Comparison of ENCODE assay signal across 8 mouse cellular contexts in the genomic region with DNA sequence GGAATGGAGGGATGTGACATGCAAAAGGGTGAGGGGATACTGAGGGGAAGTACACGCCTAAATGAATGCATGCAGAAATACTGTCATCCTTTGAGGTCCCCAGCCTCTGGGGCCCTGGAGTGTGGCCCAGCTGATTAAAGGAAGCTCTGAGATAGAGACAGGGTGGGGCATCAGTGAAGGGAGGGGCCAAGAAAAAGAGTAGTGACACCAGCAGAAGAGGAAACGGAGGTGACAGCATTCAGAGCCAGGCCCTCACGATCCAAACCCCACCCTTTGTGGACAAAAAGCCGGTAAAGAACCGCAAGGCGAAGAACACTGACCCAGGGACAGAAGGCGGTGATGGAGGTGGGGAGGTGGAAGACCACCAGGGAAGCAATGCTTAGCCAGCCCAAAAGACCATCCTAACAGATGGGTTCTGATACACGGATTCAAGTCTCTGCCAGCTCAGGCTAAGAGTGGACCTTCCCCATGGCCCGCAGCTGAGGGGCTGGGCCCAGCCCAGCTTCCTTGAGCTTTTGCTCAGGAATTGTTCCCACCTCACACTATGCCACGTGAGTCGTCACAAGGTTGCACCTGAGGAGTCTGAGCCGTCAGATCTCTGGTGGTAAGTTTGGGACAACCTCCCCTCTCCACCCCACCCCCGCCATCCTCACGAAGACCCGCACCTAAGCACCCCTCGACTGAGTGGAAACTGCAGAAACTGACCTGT. TPM values are rescaled to one million over a fixed set of nuclear protein-coding genes. Genes with fewer than 3 reads are reported as not detected.
DNase-seq lines count a peak whose midpoint lies in the region; ATAC-seq lines count a peak whose summit lies in the region.

No protein-coding gene starts in this region.

- no peaks in the 10 kb centered on the region for H3K36me3 ChIP-seq in heart, embryonic 16.5 days (ENCODE audit: control insufficient read depth, insufficient read depth)
- H3K36me3 ChIP-seq in liver, embryonic 16.5 days (ENCODE audit: control insufficient read depth, insufficient read depth) = no peaks in the 10 kb centered on the region
- H3K36me3 ChIP-seq in neural tube, embryonic 13.5 days = no peaks in the 10 kb centered on the region

- ATAC-seq in heart, embryonic 16.5 days (replicated peaks; ENCODE audit: extremely low read depth, insufficient read depth, low FRiP score) = no peak
- ATAC-seq in liver, embryonic 16.5 days (ENCODE audit: low read depth) = peak; percentile 93
- ATAC-seq in neural tube, embryonic 13.5 days (ENCODE audit: low read depth) = no peak

- peak overlapping the region; percentile 40 for H3K4me3 ChIP-seq in heart, embryonic 16.5 days (ENCODE audit: low read length)
- H3K4me3 ChIP-seq in liver, embryonic 16.5 days (ENCODE audit: low read depth, low read length) = peak overlapping the region; percentile 83
- peak overlapping the region; percentile 12 for H3K4me3 ChIP-seq in neural tube, embryonic 13.5 days

- no peaks in the 10 kb centered on the region for H3K27me3 ChIP-seq in heart, embryonic 16.5 days (ENCODE audit: control insufficient read depth, insufficient read depth, low read length)
- no peaks in the 10 kb centered on the region for H3K27me3 ChIP-seq in liver, embryonic 16.5 days (ENCODE audit: control insufficient read depth, insufficient read depth, low read depth, low read length)
- H3K27me3 ChIP-seq in neural tube, embryonic 13.5 days = peaks cover 22% of the 10 kb centered on the region; the same call in 1 of the 2 replicates

- H3K9me3 ChIP-seq in heart, embryonic 16.5 days (replicated peaks; ENCODE audit: control insufficient read depth, low read length) = no peaks in the 10 kb centered on the region
- no peaks in the 10 kb centered on the region for H3K9me3 ChIP-seq in liver, embryonic 16.5 days (replicated peaks; ENCODE audit: control insufficient read depth, low read length)
- no peaks in the 10 kb centered on the region for H3K9me3 ChIP-seq in neural tube, embryonic 13.5 days

- peak overlapping the region; percentile 73 for H3K9ac ChIP-seq in heart, embryonic 16.5 days (ENCODE audit: low read length)
- H3K9ac ChIP-seq in liver, embryonic 16.5 days (ENCODE audit: low read depth, low read length) = peak overlapping the region; percentile 90
- H3K9ac ChIP-seq in neural tube, embryonic 13.5 days = peak overlapping the region; percentile 55

- DNase-seq in thymus, postnatal 0 days (ENCODE audit: low spot score) = peak; percentile 43
- DNase-seq in thymus, adult 18-20 months = no peak
- no peak for DNase-seq in cerebellum, postnatal 25 days
- no peak for DNase-seq in right cerebral cortex, postnatal 4 days
- no peak for DNase-seq in right cerebral cortex, postnatal 10 days (ENCODE audit: low spot score in 2 of 2)

- peaks cover 14% of the 10 kb centered on the region for H3K4me1 ChIP-seq in heart, embryonic 16.5 days (ENCODE audit: control insufficient read depth, insufficient read depth, low read length)
- peaks cover 42% of the 10 kb centered on the region for H3K4me1 ChIP-seq in liver, embryonic 16.5 days (ENCODE audit: control insufficient read depth, low read depth, low read length)
- H3K4me1 ChIP-seq in neural tube, embryonic 13.5 days (replicated peaks) = peaks cover 20% of the 10 kb centered on the region

- 33% methylated on average over 16 of the region's 16 CpGs for WGBS in heart, embryonic 16.5 days
- 6% methylated on average over 16 of the region's 16 CpGs for WGBS in liver, embryonic 16.5 days (ENCODE audit: insufficient replicate concordance)
- 42% methylated on average over 16 of the region's 16 CpGs for WGBS in neural tube, embryonic 13.5 days

- H3K27ac ChIP-seq in heart, embryonic 16.5 days (ENCODE audit: low read length) = no peak overlapping the region
- peak overlapping the region; percentile 94 for H3K27ac ChIP-seq in liver, embryonic 16.5 days (ENCODE audit: low read length)
- no peak overlapping the region for H3K27ac ChIP-seq in neural tube, embryonic 13.5 days (replicated peaks)

- peak overlapping the region; percentile 67 for H3K4me2 ChIP-seq in heart, embryonic 16.5 days (ENCODE audit: low read depth, low read length)
- peak overlapping the region; percentile 90 for H3K4me2 ChIP-seq in liver, embryonic 16.5 days (ENCODE audit: low read depth, low read length)
- H3K4me2 ChIP-seq in neural tube, embryonic 13.5 days = peak overlapping the region; percentile 50

RNA-seq across cellular contexts. Expression of a gene that starts 0.4 kb away (rescaled TPM):
- polyA plus RNA-seq in thymus, postnatal 0 days (2015; fragmentation: Nextera tagmentation; extraction: Ambion mirVana) = 0.78 and 0.88 TPM in 2 replicates
- 7.9 and 8.1 TPM in 2 replicates for polyA plus RNA-seq in heart, embryonic 16.5 days (2015; fragmentation: Nextera tagmentation; extraction: Ambion mirVana)
- 4.9 and 6.1 TPM in 2 replicates for polyA plus RNA-seq in liver, embryonic 16.5 days (2015; fragmentation: Nextera tagmentation; extraction: Ambion mirVana)
- 1.5 and 1.7 TPM in 2 replicates for polyA plus RNA-seq in neural tube, embryonic 13.5 days (2015; fragmentation: Nextera tagmentation; extraction: Ambion mirVana)

Comparison
In these comparisons a context has a peak if more than half of its experiments do, and no peak if none do; other contexts are left out.
1. H3K4me3 ChIP-seq: peak in every context shown above with its lines; median percentile 83 in liver, embryonic 16.5 days; 40 in heart, embryonic 16.5 days; 12 in neural tube, embryonic 13.5 days.